Mouse (Mus musculus) liver, embryonic 16.5 days (tissue): ENCODE measurements around the gene Ank3. TPM values are rescaled to one million over a fixed set of nuclear protein-coding genes. Genes with fewer than 3 reads are reported as not detected.

Experiments
- ATAC-seq: fragments of 200-750 bp; cut with Nextera tagmentation; 2 replicates; pipeline ENCODE4 v1.8.0; 2017; ENCODE audit warnings: low read depth, mild to moderate bottlenecking, moderate number of reproducible peaks, moderate library complexity
- H3K27ac ChIP-seq: fragments of 300-500 bp; sonication (generic); 2 replicates; pipeline ENCODE4 v1.5.1; 2014; ENCODE audit warnings: mild to moderate bottlenecking, low read length
- H3K27me3 ChIP-seq: fragments of 300-500 bp; sonication (generic); 2 replicates; pipeline ENCODE4 v1.6.1; 2014; ENCODE audit warnings: low read depth, low read length, mixed read lengths; ENCODE audit not compliant: control insufficient read depth, insufficient read depth
- H3K36me3 ChIP-seq: fragments of 300-500 bp; sonication (generic); 2 replicates; pipeline ENCODE4 v1.6.1; 2014; ENCODE audit warnings: mild to moderate bottlenecking; ENCODE audit not compliant: control insufficient read depth, insufficient read depth
- H3K4me1 ChIP-seq: fragments of 300-500 bp; sonication (generic); 2 replicates; pipeline ENCODE4 v1.6.1; 2014; ENCODE audit warnings: low read depth, low read length, mixed read lengths; ENCODE audit not compliant: control insufficient read depth
- H3K4me2 ChIP-seq: fragments of 300-500 bp; sonication (generic); 2 replicates; pipeline ENCODE4 v1.6.1; 2014; ENCODE audit warnings: low read depth, low read length, mixed read lengths
- H3K4me3 ChIP-seq: fragments of 300-500 bp; sonication (generic); 2 replicates; pipeline ENCODE4 v1.5.1; 2014; ENCODE audit warnings: low read depth, mild to moderate bottlenecking, low read length
- H3K9ac ChIP-seq: fragments of 300-500 bp; sonication (generic); 2 replicates; pipeline ENCODE4 v1.6.1; 2014; ENCODE audit warnings: low read depth, low read length
- H3K9me3 ChIP-seq: fragments of 300-500 bp; sonication (generic); replicated peaks from 2 replicates; pipeline ENCODE4 v1.6.1; 2016; ENCODE audit warnings: low read length; ENCODE audit not compliant: control insufficient read depth
- WGBS: fragments of 180-500 bp; shearing (Covaris S2); extraction: QIAGEN DNeasy Blood & Tissue Kit; methylation state at CpG from one replicate; pipeline ENCODE4 v1.1.7; 2014; ENCODE audit not compliant: insufficient replicate concordance; 5-methylcytosine and 5-hydroxymethylcytosine counted together
- polyA plus RNA-seq: library from polyadenylated mRNA; unstranded; fragments of >200 nt; fragmentation: Nextera tagmentation; extraction: Ambion mirVana; gene quantifications from 2 replicates; pipeline ENCODE4 v1.2.1, GENCODE M21; 2015

Ank3 gene
- polyA plus RNA-seq, 1 experiment from 2014 or later, result 14.0 TPM

GRCm38 (mm10) chr10:69573054-69573453 lies 174.5 kb downstream of the Ank3 start:
- 28% methylated on average over 7 of the region's 7 CpGs for WGBS
- Histone ChIP-seq H3K27ac (no peak overlapping the region), H3K9me3 (no peaks in the 10 kb centered on the region), H3K27me3 (no peaks in the 10 kb centered on the region; the same call in 1 of the 2 replicates), H3K36me3 (no peaks in the 10 kb centered on the region), H3K4me3 (no peak overlapping the region), H3K4me2 (no peak overlapping the region), H3K4me1 (no peaks in the 10 kb centered on the region), H3K9ac (no peak overlapping the region)
- no peak for ATAC-seq

DNA sequence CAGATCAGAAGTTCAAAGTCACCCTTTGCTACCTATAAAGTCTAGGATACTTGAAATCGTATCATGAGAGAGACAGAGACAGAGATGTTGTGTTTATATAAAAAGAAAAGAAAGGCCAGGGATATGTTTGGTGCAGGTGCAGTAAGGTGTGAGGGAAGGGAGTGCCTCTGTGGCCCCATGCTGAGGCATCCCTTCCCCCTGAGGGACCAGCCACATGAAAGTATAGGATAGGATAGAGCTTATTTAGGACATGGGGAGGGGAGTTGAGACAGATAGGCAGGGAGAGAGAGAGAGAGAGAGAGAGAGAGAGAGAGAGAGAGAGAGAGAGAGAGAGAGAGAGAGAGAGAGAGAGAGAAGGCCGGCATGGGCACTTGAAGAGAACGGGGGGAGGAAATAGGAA lies 175.2 kb downstream of the Ank3 start:
- no peak overlapping the region for H3K4me2 ChIP-seq
- H3K9me3 ChIP-seq, result no peaks in the 10 kb centered on the region
- ATAC-seq, result no peak
- no peak overlapping the region for H3K9ac ChIP-seq
- H3K27me3 ChIP-seq, result no peaks in the 10 kb centered on the region; the same call in 1 of the 2 replicates
- no peaks in the 10 kb centered on the region for H3K36me3 ChIP-seq
- WGBS, result 2% methylated on average over 3 of the region's 3 CpGs
- H3K4me1 ChIP-seq, result no peaks in the 10 kb centered on the region
- H3K27ac ChIP-seq, result no peak overlapping the region
- no peak overlapping the region for H3K4me3 ChIP-seq

DNA sequence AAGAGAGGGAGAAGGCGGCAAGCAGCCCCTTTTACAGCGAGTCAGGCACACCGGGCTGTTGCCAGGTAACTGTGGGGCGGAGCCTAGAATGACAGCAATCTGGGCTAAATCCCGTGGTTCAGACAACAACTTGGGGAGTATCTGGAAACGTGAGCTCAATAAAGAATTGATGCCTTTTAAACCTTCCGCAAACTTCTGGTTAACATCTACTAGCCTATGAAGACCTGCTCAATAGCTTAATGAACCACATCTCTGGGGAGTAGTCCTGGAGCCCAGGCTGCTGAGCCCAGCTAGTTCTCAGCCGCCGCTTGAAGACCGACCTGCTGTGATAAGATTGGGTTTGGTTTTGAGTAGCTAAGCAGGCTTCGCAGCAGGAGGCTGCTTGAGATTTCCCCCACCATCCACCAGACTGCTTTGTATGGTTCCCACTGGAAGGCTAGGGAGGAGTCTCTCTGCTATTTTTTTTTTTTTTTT lies 175.7 kb downstream of the Ank3 start:
- no peak for ATAC-seq
- H3K36me3 ChIP-seq, result no peaks in the 10 kb centered on the region
- WGBS, result 8% methylated on average over 11 of the region's 11 CpGs
- H3K4me3 ChIP-seq, result no peak overlapping the region
- no peaks in the 10 kb centered on the region for H3K9me3 ChIP-seq
- no peak overlapping the region for H3K4me2 ChIP-seq
- H3K4me1 ChIP-seq, result no peaks in the 10 kb centered on the region
- H3K27me3 ChIP-seq, result no peaks in the 10 kb centered on the region; the same call in 1 of the 2 replicates
- H3K27ac ChIP-seq, result no peak overlapping the region
- H3K9ac ChIP-seq, result no peak overlapping the region

DNA sequence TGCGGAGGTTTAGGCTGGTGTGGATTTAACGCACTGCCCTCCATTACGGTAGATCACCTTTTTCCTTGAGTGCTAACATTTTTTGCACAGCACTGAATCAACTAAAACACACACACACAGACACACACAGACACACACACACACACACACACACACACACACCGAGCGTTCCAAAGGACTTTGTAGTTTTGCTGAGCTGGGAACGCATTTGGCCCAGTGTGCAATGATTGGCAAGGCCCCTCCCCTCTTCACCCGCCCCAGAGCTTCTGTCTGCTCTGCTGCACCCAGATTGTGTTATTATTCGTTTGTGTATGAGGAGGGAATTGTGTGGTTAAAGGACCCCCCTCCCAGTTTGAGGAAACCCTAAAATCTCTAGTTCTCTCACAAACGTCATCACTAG lies 176.3 kb downstream of the Ank3 start:
- 37% methylated on average over 9 of the region's 9 CpGs for WGBS
- no peaks in the 10 kb centered on the region for H3K4me1 ChIP-seq
- no peak overlapping the region for H3K4me3 ChIP-seq
- no peak overlapping the region for H3K27ac ChIP-seq
- H3K27me3 ChIP-seq, result no peaks in the 10 kb centered on the region; the same call in 1 of the 2 replicates
- H3K36me3 ChIP-seq, result no peaks in the 10 kb centered on the region
- no peak overlapping the region for H3K4me2 ChIP-seq
- H3K9me3 ChIP-seq, result no peaks in the 10 kb centered on the region
- H3K9ac ChIP-seq, result no peak overlapping the region
- ATAC-seq, result no peak

GRCm38 (mm10) chr10:69575451-69575850 lies 176.9 kb downstream of the Ank3 start:
- Histone ChIP-seq H3K27ac (no peak overlapping the region), H3K4me3 (no peak overlapping the region), H3K4me2 (no peak overlapping the region), H3K27me3 (no peaks in the 10 kb centered on the region; the same call in 1 of the 2 replicates), H3K4me1 (no peaks in the 10 kb centered on the region), H3K9me3 (no peaks in the 10 kb centered on the region), H3K9ac (no peak overlapping the region), H3K36me3 (no peaks in the 10 kb centered on the region)
- ATAC-seq, result no peak
- WGBS, result 49% methylated on average over 6 of the region's 6 CpGs

DNA sequence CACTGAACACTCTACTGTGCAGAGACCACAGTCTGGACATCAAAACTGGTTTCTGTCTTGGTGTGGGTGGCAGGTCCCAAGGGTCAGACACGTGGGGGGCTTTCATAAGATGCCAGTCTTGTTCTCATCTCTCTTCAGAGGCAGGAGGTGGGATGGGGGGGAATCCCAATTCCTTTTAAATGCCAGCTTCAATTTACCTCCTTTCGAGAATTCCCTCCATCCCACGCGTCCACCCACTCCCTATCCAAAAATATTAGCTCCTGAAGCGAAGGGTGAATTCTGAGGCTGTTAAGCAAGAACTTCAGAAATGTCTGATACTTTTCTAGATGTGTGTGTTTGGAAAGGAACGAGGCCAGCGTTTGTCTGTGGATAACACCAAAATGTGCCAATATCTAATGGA lies 177.7 kb downstream of the Ank3 start:
- WGBS, result 64% methylated on average over 7 of the region's 7 CpGs
- Histone ChIP-seq H3K27me3 (no peaks in the 10 kb centered on the region; the same call in 1 of the 2 replicates), H3K27ac (no peak overlapping the region), H3K4me1 (no peaks in the 10 kb centered on the region), H3K4me3 (no peak overlapping the region), H3K9me3 (no peaks in the 10 kb centered on the region), H3K4me2 (no peak overlapping the region), H3K36me3 (no peaks in the 10 kb centered on the region), H3K9ac (no peak overlapping the region)
- ATAC-seq, result no peak

DNA sequence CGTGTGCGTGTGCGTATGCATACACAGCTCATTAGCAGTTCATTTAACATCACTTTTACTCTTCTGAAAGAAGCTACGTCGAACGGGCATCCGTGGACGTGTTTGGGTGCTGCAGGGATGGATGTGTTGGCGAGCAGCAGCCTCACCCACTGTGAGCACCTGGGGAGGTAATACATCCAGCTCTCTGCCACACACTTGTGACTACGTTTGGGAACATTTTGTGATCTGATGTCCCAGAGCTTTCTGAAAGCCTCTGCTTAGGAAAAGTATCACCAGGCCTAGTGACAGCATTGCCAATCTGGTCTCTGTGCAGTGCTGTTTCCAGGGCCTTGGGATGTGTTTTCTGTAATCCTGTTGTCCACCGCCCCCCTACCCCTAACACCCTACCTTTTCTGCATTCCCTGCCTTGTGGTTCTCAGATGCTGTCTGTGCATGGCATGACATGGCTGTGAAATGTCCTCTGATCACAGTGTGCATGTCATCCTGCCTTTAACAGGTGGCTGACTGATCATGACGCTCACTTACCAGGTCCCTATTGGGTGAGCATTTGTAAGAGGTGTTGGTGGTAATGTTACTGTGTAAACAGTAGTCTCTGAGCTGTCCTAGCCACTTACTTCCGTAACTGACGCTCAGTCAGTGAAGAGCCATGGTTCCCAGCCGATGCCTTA lies 178.6 kb downstream of the Ank3 start:
- Histone ChIP-seq H3K27me3 (no peaks in the 10 kb centered on the region; the same call in 1 of the 2 replicates), H3K27ac (no peak overlapping the region), H3K4me2 (no peak overlapping the region), H3K9me3 (no peaks in the 10 kb centered on the region), H3K4me3 (no peak overlapping the region), H3K36me3 (no peaks in the 10 kb centered on the region), H3K4me1 (no peaks in the 10 kb centered on the region), H3K9ac (no peak overlapping the region)
- WGBS, result 69% methylated on average over 15 of the region's 15 CpGs
- ATAC-seq, result no peak

DNA sequence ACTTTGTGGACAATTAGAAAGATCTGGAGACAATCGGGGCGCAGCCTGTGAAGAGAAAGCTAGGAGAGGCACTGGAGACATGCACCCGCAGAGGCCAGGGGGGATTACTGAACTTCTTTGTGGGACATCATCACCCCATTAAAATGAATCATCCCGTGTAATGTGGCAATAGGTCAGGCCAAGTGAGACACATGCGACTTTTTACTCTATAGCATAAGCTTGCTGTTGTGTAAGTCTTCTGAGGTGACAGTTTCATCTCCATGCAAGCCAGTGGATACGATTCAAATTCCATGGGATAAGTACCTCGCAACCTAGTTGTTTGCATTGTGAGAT lies 179.1 kb downstream of the Ank3 start:
- no peaks in the 10 kb centered on the region for H3K4me1 ChIP-seq
- no peaks in the 10 kb centered on the region for H3K9me3 ChIP-seq
- no peaks in the 10 kb centered on the region; the same call in 1 of the 2 replicates for H3K27me3 ChIP-seq
- H3K27ac ChIP-seq, result no peak overlapping the region
- H3K4me3 ChIP-seq, result no peak overlapping the region
- 62% methylated on average over 7 of the region's 7 CpGs for WGBS
- ATAC-seq, result no peak
- H3K9ac ChIP-seq, result no peak overlapping the region
- no peaks in the 10 kb centered on the region for H3K36me3 ChIP-seq
- no peak overlapping the region for H3K4me2 ChIP-seq

GRCm38 (mm10) chr10:69579585-69579984 lies 181.0 kb downstream of the Ank3 start:
- 58% methylated on average over 12 of the region's 12 CpGs for WGBS
- ATAC-seq, result no peak
- H3K9ac ChIP-seq, result no peak overlapping the region
- H3K9me3 ChIP-seq, result no peaks in the 10 kb centered on the region
- no peaks in the 10 kb centered on the region; the same call in none of the 2 replicates for H3K4me1 ChIP-seq
- no peak overlapping the region for H3K4me3 ChIP-seq
- H3K27ac ChIP-seq, result no peak overlapping the region
- H3K27me3 ChIP-seq, result no peaks in the 10 kb centered on the region
- no peak overlapping the region for H3K4me2 ChIP-seq
- H3K36me3 ChIP-seq, result no peaks in the 10 kb centered on the region
